Mouse (Mus musculus) G1E (cell line): ENCODE data around the gene Natd1.

Experiments used
- CTCF ChIP-seq: IDR thresholded peaks from 2 replicates; pipeline ENCODE4 v1.5.1; 2012; ENCODE audit warnings: low read depth, low read length, inconsistent platforms, mixed read lengths
- GATA1 ChIP-seq: IDR thresholded peaks from 2 replicates; pipeline ENCODE4 v1.6.1; 2012; ENCODE audit warnings: borderline replicate concordance, low read length, inconsistent platforms, mixed read lengths
- GATA2 ChIP-seq: IDR thresholded peaks from 2 replicates; pipeline ENCODE4 v1.6.1; 2012; ENCODE audit warnings: low read depth, low read length, inconsistent platforms, borderline replicate concordance
- POLR2AphosphoS5 ChIP-seq: IDR thresholded peaks from 2 replicates; pipeline ENCODE4 v1.6.1; 2012; ENCODE audit warnings: low read depth, low read length, inconsistent platforms; ENCODE audit not compliant: insufficient replicate concordance
- TAL1 ChIP-seq: conservative IDR thresholded peaks from 2 replicates; pipeline ENCODE4 v1.6.1; 2012; ENCODE audit warnings: low read depth, low read length, inconsistent platforms, mixed read lengths

GRCm38 (mm10) chr11:60935326-60935974 is 20.9 kb upstream of the Natd1 start:
- TF ChIP-seq CTCF (no peak), TAL1 (no peak; the same call in 1 of the 2 replicates), GATA1 (no peak), POLR2AphosphoS5 (0 out of 2 replicates have a peak, but pooled peaks have one; percentile 37), GATA2 (no peak)
